Mouse (Mus musculus): ENCODE measurements at regions not wholly inside any gene's neighbourhood (a gene's known extent, or its start where the extent isn't known, plus 50 kb on each side); places are given as distances from the start of the nearest gene placed in this dataset.
A peak's percentile ranks its signal among the peaks of the same experiment; 100 is the strongest.

DNA sequence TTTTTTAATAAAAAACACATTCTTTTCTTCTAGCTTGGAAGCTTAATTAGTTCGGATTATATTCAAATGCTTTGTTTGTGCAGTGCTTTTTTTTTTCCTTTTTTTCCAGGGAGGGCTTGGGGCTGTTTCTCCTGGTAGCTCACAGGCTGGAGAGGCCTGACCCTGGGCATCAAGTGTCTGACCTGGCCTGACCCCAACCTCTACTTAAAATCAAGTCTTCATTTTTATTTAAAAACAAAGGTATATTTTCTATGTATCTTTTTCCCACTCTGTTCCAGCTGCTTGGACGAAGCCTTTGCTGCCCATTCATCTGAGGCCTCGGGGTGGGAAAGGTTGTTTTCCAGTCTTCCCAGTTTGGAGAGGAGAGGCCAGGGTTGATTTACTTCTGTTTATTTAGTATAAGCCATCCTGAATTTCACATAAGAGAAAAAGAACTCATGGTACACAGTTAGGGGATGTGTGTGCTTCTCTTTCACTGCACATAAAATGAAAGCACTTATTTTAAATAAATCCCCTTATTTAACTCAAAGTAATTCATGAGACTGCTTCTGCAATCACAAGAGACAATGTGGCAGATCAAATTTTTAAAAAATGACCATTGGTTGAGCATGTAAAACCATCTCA, 539.1 kb downstream of the Ptprc start:
- no peak for DNase-seq (ENCODE audit: low read depth)

DNA sequence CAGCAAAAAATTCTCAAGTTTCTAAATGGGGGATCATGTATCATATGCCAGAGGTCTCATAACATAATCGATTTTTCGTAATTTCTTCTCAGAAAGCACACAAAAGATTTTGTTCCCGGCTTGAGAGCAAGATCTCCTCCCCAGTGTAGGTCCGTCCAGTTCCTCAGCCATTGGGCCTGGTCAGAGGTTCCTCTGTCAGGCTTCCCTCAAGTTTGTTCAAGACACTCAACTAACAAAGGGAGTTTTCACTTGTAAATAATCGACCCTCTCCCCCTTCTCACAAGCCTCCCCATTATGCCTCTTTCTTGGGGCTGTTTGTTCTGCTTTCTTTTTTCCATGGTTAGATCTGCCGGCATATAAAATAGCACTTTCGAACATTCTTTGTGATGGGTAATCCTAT, 539.7 kb downstream of the Ptprc start:
- DNase-seq (ENCODE audit: low read depth): no peak

DNA sequence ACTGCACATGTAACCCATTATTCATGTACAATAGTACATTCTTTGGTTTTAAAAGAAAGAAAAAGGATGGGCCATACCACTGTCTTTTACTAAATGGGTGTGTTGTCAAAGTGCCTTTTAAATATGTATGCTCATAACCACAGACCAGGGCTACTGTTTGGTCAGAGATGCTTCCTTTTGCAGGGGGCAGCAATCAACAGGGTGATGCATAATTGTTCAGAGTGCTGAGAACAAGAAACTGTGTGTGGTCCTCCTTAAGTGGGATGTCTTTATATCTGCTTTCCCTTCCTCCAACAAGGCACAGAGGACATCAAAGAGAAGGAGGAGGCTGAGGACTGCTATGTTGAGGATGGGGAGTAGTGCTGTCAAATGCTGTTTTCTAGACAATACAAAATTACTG, 544.0 kb downstream of the Ptprc start:
- no peak for DNase-seq (ENCODE audit: low read depth)

DNA sequence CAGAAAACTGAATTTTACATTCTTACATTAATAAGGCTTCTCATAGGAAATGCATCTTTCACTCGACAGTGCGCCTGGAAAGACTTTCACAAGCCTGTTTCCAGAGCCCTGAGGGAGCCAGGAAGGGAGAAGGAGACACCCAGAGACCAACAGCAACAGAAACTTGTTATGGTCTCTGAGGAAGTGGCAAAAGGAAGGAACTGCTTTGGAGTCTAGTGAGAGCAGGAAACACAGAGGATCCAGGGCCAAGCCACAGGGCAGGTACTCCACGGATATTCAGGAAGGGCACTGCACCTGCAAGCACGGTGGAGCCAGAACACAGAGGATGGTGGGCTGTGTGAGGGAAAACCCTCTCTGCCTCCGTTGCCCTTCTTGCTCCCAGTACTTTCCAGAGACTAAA, 554.8 kb downstream of the Ptprc start:
- DNase-seq (ENCODE audit: low read depth): no peak

DNA sequence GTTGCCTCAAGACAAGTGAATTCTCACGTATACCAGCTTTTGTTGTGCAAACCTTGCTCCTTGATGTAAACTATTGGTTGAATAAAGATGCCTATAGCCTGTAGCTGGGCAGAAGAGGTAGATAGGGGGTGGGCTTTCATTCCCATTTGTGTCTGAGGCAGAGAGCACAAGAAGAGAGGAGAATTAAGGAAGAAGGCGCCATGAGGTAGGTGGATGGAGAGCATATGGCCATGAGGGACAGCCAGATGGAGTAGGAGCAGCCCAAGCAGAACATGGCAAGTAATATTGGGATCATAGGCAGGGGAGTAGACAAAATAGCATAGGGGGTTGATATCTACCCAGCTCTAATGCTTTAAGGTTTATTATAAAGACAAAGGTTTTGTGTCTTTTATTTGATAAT, 557.3 kb downstream of the Ptprc start:
- no peak for DNase-seq (ENCODE audit: low read depth)

DNA sequence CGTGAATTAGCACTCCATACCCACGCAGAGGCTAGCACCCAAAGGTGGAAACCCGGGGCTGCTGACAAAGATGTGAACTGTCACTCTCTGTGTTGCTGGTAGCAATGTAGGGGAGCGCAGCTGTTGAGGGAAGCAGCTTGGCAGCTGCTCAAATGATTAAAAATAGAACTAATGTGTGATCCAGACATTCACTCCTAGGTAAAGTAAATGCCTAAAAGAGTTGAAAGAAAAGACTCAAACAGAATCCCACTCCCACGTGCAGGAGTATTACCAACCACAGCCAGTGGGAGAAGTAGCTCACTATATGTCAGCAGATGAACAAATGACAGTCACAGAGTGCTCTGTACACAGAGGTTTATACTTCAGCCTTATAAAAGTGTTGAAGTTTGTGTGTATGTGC, 558.0 kb downstream of the Ptprc start:
- DNase-seq (ENCODE audit: low read depth): no peak

DNA sequence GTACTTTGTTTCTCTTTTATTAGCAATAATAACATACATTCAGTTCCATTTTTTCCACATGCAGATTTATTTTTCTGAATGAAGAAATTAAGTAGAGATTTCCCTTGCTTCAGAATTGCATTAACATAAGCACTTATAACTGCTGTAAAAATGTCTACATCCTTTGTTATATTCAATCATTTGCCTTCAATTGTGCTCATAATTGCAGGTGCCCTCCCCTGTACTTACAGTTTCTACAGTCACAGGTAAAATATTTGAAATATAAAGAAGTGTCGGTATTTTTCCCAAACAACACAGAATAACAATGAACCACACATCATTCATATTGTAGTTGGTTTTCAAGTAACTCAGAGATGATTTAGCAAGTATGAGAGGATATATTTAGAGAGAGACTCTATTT, 568.8 kb downstream of the Ptprc start:
- DNase-seq (ENCODE audit: low read depth): no peak

DNA sequence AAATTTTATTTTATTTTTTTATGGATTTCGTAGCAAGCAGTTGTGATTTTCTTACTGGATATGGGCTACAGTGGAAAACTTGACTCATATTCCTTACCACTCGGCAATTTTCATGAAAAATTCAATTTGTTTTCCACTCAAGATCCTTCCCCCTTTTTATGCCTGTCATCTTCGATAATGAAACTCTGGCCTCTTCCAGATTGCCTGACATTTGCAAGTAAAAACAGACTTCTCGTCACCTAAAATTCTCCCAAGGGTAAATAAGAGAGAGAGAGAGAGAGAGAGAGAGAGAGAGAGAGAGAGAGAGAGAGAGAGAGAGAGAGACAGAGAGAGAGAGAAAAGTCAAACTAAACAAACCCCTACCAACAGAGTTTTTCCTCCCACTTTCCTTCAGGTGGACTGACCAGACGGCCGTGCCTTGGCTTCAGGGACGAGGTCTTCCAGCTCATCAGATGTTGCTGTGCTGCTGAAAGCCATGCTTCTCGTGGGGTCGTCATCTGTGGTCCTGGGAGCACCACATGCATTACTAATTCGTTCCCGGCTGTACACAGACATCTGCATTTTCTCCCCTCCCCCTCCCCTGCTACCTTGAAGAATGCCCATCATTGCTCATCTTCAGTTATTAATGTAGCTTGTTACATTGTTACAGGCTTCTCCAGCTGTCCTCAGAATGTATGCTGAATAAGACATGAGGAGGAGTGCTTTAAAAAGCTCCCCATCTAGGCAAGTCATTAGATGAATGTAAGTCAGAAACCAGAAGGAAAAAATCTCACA, 569.4 kb downstream of the Ptprc start:
- no peak for DNase-seq (ENCODE audit: low read depth)

DNA sequence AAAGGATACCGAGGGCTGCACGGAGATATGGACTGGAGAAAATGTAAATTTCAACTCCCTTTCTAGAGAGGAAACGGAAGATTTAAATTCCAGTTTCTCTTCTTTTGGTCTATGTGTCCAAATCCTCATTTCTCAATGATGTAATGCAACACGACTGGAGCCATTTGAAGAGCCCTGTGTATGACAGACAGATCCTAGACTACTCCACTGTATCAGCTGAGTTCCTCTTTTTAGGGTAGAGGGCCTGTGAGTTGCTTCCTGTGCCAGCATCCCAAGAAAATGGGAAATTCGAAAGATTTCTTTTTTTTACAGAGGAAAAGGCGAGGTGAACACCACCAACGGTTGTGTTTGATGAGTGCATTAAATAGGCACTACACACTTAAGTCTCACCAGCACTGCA, 581.8 kb downstream of the Ptprc start:
- DNase-seq (ENCODE audit: low read depth): no peak

DNA sequence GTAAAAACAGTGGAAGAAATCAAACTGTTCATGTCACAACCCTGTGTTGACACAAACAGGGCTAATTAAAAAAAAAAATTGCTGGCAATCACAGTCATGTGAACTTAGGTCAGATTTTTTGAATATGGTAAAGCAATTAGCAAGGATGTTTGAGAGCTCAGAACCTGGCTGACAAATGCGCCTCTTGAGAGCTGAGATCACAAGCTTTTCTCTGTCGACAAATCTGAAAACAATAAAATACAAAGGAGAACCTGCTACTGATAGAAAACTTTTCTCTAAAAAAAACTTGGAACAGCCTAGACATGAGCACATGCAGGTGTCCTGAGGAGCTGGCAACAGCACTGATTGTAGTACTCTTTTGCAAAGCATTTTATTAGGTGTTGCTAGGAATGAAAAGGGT, 583.6 kb downstream of the Ptprc start:
- no peak for DNase-seq (ENCODE audit: low read depth)

DNA sequence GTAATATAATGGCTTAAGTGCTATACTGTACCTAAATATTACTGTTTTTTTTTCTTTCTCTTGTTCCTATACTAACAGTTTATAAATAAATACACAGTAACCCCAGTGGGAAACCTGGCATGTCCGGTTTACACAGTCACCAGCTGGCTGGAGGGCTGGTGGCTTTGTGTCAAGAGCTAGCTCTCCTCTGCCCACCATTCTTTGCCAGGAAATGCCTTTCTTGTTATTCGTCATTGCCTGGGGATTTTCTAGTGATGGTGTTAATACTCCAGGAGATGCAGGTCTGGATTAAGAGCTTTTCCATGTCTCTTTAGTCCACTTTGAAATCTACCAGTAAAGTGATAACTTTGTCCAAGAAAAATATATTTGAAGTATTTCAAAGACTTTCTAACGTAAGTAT, 584.2 kb downstream of the Ptprc start:
- DNase-seq (ENCODE audit: low read depth): no peak

DNA sequence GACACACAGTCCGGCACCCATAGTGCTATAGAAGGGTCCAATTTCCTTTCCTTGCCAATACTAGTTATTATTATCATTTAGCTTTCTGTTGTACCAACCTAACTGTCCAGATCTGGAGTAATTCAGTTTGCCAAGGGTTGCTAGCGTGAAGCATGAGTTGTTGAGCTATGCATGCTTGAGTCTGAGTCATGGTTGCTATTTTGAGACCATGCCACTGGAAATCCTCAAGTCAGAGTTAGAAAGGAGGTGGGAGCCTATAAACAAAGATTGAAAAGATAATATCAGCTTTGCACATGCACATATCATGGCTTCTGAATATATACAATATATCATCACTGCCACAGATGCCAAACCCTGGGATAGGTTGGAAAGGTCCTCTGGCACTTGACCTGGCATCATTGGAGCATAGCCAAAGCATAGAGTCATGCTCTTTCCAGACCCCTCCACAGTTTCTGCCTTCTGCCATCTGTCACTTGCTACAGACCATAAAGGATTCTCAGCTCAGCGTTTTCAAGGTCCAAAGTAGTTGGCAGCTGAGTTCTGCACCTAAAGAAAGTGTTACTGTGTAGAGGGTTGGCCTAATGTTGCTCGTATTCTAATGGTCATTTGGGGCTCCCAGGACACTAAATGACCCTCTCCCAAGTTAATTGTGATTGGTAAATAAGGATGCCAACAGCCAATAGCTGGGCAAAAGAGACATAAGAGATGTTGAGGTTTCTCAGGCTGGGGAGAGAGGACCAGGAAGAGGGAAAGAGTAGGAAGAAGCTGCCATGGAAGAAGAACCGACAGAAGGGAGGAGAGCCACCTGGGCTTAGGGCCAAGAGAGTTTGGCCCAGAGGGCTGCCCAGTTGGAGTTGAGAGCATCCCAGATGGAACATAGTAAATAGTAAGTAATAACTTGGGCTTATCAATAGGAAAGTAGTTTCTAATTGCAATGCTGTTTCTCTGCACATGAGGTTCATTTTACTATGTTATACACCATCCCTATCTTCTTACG, 586.9 kb downstream of the Ptprc start:
- peak; percentile 34 for DNase-seq (ENCODE audit: low read depth)

DNA sequence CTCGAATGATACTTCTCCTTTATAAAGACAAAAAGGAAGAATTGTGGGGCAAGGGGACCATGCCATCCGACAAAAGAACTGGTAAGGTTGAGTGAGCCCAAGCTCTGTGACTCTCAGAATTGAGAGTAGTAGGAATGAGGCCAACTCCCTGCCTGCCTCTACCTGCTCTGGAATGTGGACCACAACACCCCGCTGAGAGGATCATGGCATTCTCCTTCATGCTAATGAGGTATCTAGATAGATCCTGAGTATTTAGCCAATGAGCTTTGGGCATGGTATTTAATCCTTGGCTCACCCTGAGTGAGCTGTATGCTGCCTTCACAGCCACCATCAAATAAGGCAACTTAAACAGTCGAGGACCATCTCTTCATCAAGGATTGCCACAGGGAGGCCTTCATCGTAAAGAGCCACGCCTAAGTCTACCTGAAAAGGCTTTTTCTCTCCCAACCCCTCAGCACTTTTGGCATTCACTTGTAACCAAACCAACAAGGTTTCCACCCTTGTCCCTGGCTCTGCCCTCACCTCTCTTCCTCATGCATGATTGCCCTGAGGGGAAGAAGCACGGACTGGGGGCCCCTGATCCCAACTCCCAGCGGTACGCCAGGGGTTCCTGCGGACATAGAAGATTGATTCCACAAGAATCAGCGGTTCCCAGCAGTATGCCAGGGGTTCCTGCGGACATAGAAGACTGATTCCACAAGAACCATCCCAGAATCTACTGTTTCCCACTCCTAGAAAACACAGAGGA, 587.9 kb downstream of the Ptprc start:
- no peak for DNase-seq (ENCODE audit: low read depth)

DNA sequence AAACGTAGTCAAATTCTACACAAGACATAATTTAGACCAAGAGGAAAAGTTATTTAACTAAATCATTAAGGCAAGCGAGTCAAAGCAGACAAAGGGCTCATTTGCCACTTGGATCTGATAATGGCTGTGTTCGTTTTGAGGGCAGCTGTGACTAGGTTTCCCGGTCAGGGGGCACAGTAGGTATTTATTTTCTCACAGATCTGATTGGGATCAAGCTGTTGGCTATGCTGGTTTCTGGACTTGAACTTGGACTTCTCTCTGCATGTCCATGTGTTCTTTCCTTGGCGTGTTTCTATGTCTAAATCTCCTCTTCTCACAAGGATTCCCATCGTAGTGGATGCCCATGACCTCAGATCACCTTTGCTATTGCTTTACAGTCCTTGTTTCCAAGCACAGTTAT, 590.8 kb downstream of the Ptprc start:
- no peak for DNase-seq (ENCODE audit: low read depth)

DNA sequence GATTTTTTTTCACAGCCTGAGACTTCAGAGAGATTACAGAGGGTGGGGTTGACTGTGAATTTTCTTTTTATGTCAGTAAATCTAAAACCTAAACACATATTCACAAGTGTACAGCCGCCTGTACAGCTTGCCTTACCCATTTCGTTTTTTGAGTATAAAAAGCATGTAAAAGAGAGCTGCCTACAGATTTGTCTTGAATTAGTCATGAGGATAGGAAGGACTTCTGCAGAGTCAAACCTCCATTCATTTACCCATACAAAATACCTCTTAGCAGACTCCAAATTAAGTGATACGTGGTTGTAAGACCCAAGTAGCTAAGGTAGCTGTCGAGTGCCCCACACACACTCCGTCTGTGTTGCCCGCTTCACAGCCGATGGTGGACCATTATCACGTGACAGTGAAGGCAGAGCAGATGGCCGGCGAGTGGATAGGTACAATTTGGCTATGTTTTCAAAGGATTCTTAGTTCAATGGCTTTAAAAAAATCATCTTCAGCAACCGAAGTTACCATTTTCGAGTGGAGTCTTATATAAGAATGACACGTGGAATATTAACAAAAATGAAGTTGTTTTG, 591.3 kb downstream of the Ptprc start:
- DNase-seq (ENCODE audit: low read depth): no peak

DNA sequence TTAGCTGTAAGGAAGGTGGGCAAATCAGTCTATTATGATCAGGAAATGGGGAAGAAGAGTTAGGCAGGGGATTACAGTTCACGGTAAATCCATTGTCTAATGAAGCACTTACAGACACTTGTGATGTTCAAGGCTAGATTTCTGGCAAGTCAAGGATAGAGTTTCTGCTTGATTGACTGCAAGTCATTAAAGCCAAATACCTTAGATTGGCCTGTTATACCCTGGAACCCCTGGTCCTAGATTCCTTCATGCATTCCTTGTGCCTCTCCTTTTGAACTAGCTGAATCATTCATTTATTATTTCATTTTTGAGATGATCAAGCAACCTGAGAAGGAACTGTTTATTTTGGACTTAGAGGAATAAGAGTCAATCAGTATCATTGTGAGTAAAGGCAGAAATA, 597.9 kb downstream of the Ptprc start:
- DNase-seq (ENCODE audit: low read depth): no peak

DNA sequence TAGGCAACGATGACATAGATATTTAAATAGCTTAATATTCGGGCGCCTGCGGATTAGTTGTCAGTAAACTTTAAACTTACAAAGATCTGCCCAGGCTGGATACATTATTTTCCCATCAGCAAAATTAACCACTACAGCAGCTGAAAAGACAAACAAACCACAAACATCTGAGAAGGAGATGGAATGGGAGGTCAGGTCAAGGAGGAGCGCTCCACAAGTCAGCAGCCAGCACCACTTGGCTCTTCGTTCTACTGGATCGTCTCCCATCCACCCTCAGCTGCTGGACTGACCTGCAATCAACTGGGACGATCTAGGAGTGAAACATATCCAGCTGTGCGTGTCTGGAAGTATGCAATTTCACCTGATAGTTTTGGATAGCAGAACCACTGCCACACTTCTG, 599.3 kb downstream of the Ptprc start:
- DNase-seq (ENCODE audit: low read depth): no peak

DNA sequence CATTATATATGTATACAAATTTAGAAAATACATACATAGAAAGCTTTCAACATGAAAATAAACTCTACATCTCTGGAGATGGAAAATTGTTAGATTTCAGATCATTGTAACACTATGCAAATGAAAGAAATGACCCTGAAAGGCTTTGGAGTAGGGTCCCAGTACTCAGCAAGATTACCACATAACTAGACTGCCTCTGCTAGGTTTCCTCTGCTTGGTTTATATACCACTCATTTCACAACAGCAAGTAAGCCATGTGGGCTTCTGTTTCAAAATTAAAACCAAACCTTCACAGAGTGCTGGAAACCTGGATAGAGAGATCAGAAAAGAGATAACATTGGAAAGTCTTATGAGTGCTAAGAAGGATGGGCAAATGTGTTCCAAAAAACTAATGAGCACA, 600.1 kb downstream of the Ptprc start:
- no peak for DNase-seq (ENCODE audit: low read depth)

DNA sequence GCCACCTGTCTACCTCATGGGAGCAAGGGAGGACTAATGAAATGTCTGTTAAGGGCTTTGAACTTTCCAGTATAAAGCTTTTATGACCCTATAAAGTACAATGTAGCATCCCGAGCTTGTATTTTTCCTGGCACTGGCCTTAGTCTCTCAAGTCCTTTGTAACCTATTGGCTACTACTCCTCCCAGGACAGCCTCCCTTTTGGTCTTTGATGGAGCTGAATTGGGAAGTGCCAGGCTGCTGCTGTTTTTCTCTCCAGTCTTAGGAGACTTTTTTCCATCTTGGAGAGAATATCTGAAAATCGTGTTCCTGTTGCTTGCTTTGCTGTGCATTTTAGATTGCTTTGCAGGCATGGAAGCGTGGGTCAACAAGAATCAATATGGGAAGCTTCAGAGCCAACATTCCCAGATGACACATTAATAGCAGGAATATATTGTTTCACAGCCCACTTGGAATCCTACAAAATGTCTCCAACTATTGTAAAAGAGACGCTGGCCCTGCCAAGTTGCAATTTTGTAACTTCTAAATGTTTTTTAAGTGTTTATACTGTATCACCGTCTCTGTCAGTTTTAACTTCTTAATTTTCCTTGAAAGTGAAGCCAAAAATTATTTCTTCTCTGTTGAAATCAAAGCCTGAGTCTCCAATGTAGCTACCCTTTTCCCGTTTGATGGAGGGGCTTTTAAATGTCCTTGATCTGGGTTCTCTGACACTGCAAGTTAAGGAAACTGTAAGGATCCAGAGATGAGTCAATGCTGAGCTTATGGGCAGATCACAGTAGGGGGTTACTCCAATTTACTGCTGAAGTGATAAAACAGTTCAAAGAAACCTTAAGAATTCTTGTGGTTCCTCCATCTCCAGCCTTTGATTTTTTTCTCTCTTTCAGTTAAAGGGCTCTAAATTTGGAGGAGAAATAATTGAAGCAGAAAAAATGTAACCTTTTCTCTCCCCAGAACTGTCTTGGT, 603.3 kb downstream of the Ptprc start:
- no peak for DNase-seq (ENCODE audit: low read depth)

DNA sequence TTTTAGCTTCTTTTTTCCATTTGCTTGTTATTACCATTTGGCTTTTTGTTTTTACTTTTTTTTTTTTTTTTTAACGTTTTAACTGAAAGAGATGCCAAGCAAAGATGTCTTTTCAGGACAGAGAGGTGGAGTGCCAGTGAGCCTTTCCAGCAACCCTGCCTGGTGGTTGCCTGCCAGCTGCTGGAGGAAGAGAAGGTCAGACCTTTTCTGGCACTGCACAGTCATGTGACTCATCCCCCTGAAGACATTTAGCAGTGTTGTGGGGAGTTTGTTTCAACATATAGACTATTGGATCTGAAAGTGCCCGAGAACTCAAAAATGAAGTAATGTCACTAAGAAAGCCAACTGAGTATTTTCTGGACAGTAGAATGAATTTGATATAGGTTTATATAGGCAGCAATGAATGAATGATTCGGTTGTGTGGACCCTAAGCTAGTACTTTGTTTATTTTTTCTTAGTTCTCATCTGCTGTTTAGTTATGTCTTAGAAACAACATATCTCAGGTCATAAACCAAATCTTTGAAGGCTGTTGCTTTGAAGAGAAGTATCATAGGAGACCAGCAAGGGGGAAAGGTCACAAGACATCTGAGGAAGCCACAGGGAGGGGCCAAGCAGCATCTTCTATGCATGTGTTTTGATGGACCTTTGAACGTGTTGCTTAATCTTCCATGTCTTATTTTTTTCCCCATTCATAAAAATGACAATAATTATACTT, 604.2 kb downstream of the Ptprc start:
- DNase-seq (ENCODE audit: low read depth): peak; percentile 4
